Mouse (Mus musculus): Measurements from ENCODE around the gene Glt1d1. TPM values are rescaled to one million over a fixed set of nuclear protein-coding genes. Genes with fewer than 3 reads are reported as not detected.

Glt1d1 gene
- polyA plus RNA-seq, 1 experiment: not detected

- Histone ChIP-seq H3K4me1 (ENCODE audit: control insufficient read depth, insufficient read depth, low read length) (peaks cover 11% of the 10 kb centered on the region), H3K27ac (ENCODE audit: insufficient read depth, low read depth, low read length) (no peak overlapping the region), H3K4me3 (ENCODE audit: insufficient read depth, low read length) (no peak overlapping the region)
- TF ChIP-seq POLR2A (IDR thresholded peaks at IDR 0.05; ENCODE audit: borderline replicate concordance, low read depth, low read length): no peak
- TF ChIP-seq CTCF (IDR thresholded peaks at IDR 0.05; ENCODE audit: low read depth, low read length): no peak
Observed at GRCm38 (mm10) chr5:127624427-127625213, 7.4 kb upstream of the Glt1d1 start.

- TF ChIP-seq CTCF (IDR thresholded peaks at IDR 0.05; ENCODE audit: low read depth, low read length) (no peak), POLR2A (IDR thresholded peaks at IDR 0.05; ENCODE audit: borderline replicate concordance, low read depth, low read length) (no peak)
- no peak overlapping the region for H3K4me3 ChIP-seq (ENCODE audit: insufficient read depth, low read length)
- no peak overlapping the region for H3K27ac ChIP-seq (ENCODE audit: insufficient read depth, low read depth, low read length)
- peaks cover 3% of the 10 kb centered on the region; the same call in 1 of the 2 replicates for H3K4me1 ChIP-seq (ENCODE audit: control insufficient read depth, insufficient read depth, low read length)
Observed at GRCm38 (mm10) chr5:127627242-127627641, 4.8 kb upstream of the Glt1d1 start.

GRCm38 (mm10) chr5:127631671-127632070 is 391 bp upstream of the Glt1d1 start:
- H3K27ac ChIP-seq (ENCODE audit: insufficient read depth, low read depth, low read length): no peak overlapping the region
- 0 out of 2 replicates have a peak, but pooled peaks cover 2% of the 10 kb centered on the region for H3K4me1 ChIP-seq (ENCODE audit: control insufficient read depth, insufficient read depth, low read length)
- H3K4me3 ChIP-seq (ENCODE audit: insufficient read depth, low read length): no peak overlapping the region
- TF ChIP-seq POLR2A (IDR thresholded peaks at IDR 0.05; ENCODE audit: borderline replicate concordance, low read depth, low read length) (no peak), CTCF (IDR thresholded peaks at IDR 0.05; ENCODE audit: low read depth, low read length) (no peak)

- Histone ChIP-seq H3K27ac (ENCODE audit: insufficient read depth, low read depth, low read length) (no peak overlapping the region), H3K4me1 (ENCODE audit: control insufficient read depth, insufficient read depth, low read length) (0 out of 2 replicates have a peak, but pooled peaks cover 2% of the 10 kb centered on the region), H3K4me3 (ENCODE audit: insufficient read depth, low read length) (no peak overlapping the region)
- no peak for TF ChIP-seq POLR2A (IDR thresholded peaks at IDR 0.05; ENCODE audit: borderline replicate concordance, low read depth, low read length)
- no peak for TF ChIP-seq CTCF (IDR thresholded peaks at IDR 0.05; ENCODE audit: low read depth, low read length)
Observed at GRCm38 (mm10) chr5:127633188-127633587, 1.1 kb downstream of the Glt1d1 start.

- TF ChIP-seq CTCF (IDR thresholded peaks at IDR 0.05; ENCODE audit: low read depth, low read length): no peak
- no peak for TF ChIP-seq POLR2A (IDR thresholded peaks at IDR 0.05; ENCODE audit: borderline replicate concordance, low read depth, low read length)
- Histone ChIP-seq H3K4me1 (ENCODE audit: control insufficient read depth, insufficient read depth, low read length) (0 out of 2 replicates have a peak, but pooled peaks cover 2% of the 10 kb centered on the region), H3K27ac (ENCODE audit: insufficient read depth, low read depth, low read length) (no peak overlapping the region), H3K4me3 (ENCODE audit: insufficient read depth, low read length) (no peak overlapping the region)
Observed at GRCm38 (mm10) chr5:127633666-127634065, 1.6 kb downstream of the Glt1d1 start.

GRCm38 (mm10) chr5:127637622-127638021 is 5.6 kb downstream of the Glt1d1 start:
- Histone ChIP-seq H3K27ac (ENCODE audit: insufficient read depth, low read depth, low read length) (no peak overlapping the region), H3K4me3 (ENCODE audit: insufficient read depth, low read length) (no peak overlapping the region), H3K4me1 (ENCODE audit: control insufficient read depth, insufficient read depth, low read length) (0 out of 2 replicates have a peak, but pooled peaks cover 2% of the 10 kb centered on the region)
- TF ChIP-seq CTCF (IDR thresholded peaks at IDR 0.05; ENCODE audit: low read depth, low read length) (no peak), POLR2A (IDR thresholded peaks at IDR 0.05; ENCODE audit: borderline replicate concordance, low read depth, low read length) (no peak)

GRCm38 (mm10) chr5:127638177-127638576 is 6.1 kb downstream of the Glt1d1 start:
- H3K4me1 ChIP-seq (ENCODE audit: control insufficient read depth, insufficient read depth, low read length): 0 out of 2 replicates have a peak, but pooled peaks cover under 1% of the 10 kb centered on the region

GRCm38 (mm10) chr5:127639067-127639605 is 7.1 kb downstream of the Glt1d1 start:
- H3K4me1 ChIP-seq (ENCODE audit: control insufficient read depth, insufficient read depth, low read length): no peaks in the 10 kb centered on the region
- no peak overlapping the region for H3K4me3 ChIP-seq (ENCODE audit: insufficient read depth, low read length)
- H3K27ac ChIP-seq (ENCODE audit: insufficient read depth, low read depth, low read length): no peak overlapping the region
- TF ChIP-seq CTCF (IDR thresholded peaks at IDR 0.05; ENCODE audit: low read depth, low read length) (no peak), POLR2A (IDR thresholded peaks at IDR 0.05; ENCODE audit: borderline replicate concordance, low read depth, low read length) (no peak)

More at GRCm38 (mm10) chr5:127638177-127638576, 6.1 kb downstream of the Glt1d1 start:
- TF ChIP-seq POLR2A (IDR thresholded peaks at IDR 0.05; ENCODE audit: borderline replicate concordance, low read depth, low read length): no peak
- no peak for TF ChIP-seq CTCF (IDR thresholded peaks at IDR 0.05; ENCODE audit: low read depth, low read length)
- H3K27ac ChIP-seq (ENCODE audit: insufficient read depth, low read depth, low read length): no peak overlapping the region
- no peak overlapping the region for H3K4me3 ChIP-seq (ENCODE audit: insufficient read depth, low read length)

- H3K4me3 ChIP-seq (ENCODE audit: insufficient read depth, low read length): no peak overlapping the region
- H3K4me1 ChIP-seq (ENCODE audit: control insufficient read depth, insufficient read depth, low read length): no peaks in the 10 kb centered on the region
- TF ChIP-seq CTCF (IDR thresholded peaks at IDR 0.05; ENCODE audit: low read depth, low read length) (no peak), POLR2A (IDR thresholded peaks at IDR 0.05; ENCODE audit: borderline replicate concordance, low read depth, low read length) (no peak)
- no peak overlapping the region for H3K27ac ChIP-seq (ENCODE audit: insufficient read depth, low read depth, low read length)
Observed at GRCm38 (mm10) chr5:127639635-127640034, 7.6 kb downstream of the Glt1d1 start.

GRCm38 (mm10) chr5:127640359-127640758 is 8.3 kb downstream of the Glt1d1 start:
- TF ChIP-seq CTCF (IDR thresholded peaks at IDR 0.05; ENCODE audit: low read depth, low read length): 0 out of 2 replicates have a peak, but pooled peaks have one; percentile 17
- no peak for TF ChIP-seq POLR2A (IDR thresholded peaks at IDR 0.05; ENCODE audit: borderline replicate concordance, low read depth, low read length)
- Histone ChIP-seq H3K27ac (ENCODE audit: insufficient read depth, low read depth, low read length) (no peak overlapping the region), H3K4me1 (ENCODE audit: control insufficient read depth, insufficient read depth, low read length) (no peaks in the 10 kb centered on the region), H3K4me3 (ENCODE audit: insufficient read depth, low read length) (no peak overlapping the region)

Data from bone marrow macrophage, adult 2 months (primary cell).